Mouse (Mus musculus): ENCODE data around the gene Ctns.
A peak's percentile ranks its signal among the peaks of the same experiment; 100 is the strongest.

Ctns gene

DNA sequence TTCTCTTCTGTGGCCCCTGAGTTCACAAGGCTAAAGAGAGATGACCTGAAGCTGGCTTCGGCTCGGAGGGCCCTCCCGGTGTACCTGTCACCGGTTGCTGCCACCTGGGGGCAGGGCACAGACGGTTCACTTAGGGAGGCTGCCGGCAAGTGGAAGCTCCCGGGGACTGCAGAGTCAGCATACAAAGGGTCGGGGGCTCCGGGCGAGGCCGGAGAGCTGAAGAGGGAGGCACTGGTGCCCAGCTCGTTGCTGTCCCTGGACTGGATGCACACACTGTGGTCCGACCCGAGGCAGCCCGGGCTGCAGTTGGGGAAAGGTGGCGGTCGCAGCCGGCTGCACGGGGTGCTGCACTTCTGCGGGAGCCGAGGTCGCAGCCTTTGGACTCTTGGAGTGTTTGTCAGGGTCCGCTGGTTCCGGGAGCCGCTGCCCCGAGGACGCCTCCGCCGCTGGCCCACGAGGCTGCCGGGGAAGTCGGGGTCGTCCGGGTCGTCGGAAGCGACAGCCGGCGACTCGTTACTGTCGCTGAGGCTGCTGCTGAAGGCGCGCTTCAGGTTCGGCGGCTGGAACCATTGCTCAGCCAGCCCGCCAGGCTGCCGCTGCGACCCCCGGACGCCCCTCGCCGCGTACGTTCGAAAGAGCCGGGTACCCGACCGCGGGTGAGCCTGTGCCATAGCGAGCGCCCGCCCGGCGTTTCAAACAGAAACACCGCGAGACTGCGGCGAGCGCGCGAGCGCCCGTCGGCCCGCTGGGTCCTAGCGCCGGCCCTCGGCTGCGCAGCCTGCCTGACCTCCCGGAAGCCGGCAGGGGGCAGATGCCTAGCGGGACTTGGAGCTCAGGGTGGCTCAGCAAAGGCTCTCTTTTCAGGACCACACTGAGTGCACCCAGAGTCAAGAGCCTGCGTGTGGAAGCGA lies 61.0 kb downstream of the Ctns start, which contains the start of gene Haspin:
Gene Haspin, minus strand, starts transcription at position 704 of the 911 bp plus-strand sequence.
- DNase-seq, result peak; percentile 93 to 97

DNA sequence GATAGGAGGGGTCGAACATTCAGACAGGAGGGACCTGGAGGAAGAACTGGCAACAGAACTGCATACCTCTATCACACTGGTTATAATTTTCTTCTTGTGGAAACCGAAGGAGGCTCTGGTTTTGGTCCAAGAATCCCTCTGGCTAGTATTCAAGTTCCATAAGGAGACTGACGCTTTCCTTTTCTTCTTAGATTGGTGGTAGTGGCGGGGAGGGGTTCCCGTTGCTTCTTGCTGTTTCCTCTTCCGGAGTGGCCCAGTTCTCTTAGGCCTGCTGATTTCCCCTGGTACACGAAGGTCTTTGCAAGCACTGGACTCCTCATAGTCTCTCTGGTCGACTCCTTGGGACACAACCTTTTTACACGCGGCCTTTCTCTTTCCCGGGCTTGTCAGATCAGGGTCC lies 61.7 kb downstream of the Ctns start:
- DNase-seq, result peak; percentile 21 to 24

DNA sequence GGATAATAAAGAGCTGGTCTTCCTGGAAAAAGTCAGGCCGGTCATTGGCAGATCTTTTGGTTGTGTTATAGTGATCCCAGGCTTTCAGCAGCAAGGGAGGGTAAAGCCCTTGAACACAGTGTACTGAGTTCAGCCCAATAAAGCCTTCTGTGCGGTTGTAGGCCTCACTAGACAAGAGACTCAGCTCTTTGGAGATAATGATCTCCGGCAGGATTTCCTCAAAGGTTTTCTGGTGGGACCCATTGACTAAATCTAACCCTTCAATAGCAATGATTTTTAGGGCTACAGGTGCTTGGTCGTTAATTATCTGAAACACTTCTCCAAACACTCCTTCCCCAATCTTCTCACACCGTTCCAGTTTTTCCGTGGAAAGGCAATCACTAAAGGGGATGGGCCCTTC lies 62.3 kb downstream of the Ctns start:
- DNase-seq, result no peak

DNA sequence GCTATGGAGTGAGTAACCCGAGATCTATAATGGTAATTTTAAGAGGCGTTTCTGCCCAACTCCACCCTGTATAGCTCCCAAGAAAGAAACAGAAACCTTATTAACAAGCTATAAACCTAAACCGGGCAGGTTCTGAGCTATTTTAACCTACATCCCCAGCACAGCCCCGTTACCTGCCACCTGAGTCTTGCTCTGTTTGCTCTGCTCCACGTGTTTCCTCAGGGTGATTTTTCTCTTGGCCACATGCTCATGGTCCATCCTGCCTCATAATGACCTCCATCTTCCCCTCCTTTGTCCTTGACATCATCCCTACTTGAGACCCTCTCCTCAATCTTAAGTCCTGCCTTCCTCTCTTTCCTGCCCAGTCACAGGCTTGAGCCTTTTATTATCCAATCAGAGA lies 64.6 kb downstream of the Ctns start:
- DNase-seq, result no peak

Data from kidney, postnatal 36 days (tissue).